Mouse (Mus musculus) CH12F3 (cell line): ENCODE results near the gene Sema6b.
"Not testable (repeated sequence)": the region's sequence is repeated elsewhere in the genome, so short reads cannot be mapped to it uniquely, and the experiment has no call there.

ENCODE experiments used
- in situ Hi-C: fragments of 300-500 bp; cut with MboI; formaldehyde crosslinking; loops from 2 replicates; pipeline ENCODE4 v1.14.3; 2020; ENCODE audit warnings: low sequenced_read_pairs

The Sema6b gene

DNA sequence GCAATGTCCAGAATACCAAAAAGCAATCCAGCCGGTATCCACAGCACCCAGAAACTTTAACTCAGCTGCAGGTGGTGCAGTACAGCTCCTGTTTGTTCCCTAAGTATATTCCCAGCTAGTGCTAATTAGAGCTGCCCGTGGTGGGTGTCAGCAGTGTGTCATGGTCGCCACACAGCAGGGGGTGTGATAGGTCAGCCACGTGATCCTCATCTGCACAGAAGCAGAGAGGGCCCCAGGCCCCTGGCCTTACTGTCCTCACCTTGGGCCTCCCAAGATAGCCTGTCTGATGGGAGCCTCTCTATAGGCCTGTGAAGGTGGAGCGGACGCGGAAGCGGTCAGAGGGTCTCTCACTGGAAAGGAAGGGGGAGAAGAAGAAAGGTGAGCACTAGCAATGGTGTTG is 42.0 kb downstream of the Sema6b start:
- in situ Hi-C loops: no loop called here

- in situ Hi-C loops: no loop called here
Observed at GRCm38 (mm10) chr17:56096883-56097282, 43.3 kb downstream of the Sema6b start.

GRCm38 (mm10) chr17:56092794-56093193 is 47.3 kb downstream of the Sema6b start:
- in situ Hi-C loops: no loop called here

DNA sequence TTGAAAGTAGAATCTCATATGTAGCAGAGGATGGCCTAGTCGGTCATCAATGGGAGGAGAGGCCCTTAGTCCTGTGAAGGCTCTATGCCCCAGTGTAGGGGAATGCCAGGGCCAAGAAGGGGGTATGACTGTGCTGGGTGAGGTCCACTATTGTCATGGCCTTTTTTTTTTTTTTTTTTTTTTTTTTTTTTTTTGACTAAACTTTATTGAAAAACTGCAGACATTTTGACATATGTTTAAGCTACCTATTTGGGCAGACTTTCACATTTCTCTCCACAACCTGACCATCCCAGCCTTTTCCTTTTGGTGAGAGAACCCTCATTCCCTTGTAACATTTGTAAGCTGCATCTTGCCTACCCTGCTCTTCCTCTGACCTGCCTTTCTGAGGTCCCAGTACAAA is 47.8 kb downstream of the Sema6b start:
- in situ Hi-C loops: no loop called here

DNA sequence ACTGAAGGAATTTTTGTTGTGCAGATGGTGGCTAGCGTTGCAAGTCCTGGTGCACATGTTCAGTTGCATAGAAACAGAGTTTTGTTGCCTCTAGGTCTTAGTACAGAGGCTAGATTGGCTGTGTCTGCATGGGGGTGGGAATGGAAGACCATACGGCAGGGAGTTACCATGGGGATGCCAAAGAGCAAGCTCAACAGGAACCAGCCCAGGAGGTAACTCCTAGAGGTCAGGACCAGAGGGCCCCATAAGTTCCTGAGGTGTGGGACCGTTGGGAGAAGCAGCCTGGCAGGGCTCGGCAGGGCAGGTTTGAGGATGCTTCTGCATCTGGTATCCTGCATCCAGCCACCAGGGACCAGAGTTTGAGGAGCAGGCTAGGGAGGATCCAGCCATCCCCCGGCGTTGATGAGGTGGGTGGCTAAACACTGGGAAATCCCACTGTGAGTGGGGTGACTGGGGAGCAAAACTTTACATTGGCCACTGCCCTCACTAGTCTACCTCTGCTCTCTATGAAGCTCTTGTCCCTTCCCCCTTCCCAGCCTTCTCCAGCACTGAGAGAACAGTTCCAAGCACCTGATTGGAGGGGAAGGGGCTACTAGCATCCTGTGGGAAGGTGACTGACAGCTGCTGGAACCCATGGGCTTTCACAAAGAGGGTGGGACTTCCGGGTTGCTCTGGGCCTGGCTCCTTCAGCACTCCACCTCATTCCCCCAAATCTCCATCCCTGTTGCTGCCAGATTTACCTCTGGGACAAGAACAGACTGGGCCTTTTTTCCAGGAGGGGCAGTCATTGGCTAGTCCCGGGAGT is 59.2 kb downstream of the Sema6b start:
- in situ Hi-C loops: no loop called here

DNA sequence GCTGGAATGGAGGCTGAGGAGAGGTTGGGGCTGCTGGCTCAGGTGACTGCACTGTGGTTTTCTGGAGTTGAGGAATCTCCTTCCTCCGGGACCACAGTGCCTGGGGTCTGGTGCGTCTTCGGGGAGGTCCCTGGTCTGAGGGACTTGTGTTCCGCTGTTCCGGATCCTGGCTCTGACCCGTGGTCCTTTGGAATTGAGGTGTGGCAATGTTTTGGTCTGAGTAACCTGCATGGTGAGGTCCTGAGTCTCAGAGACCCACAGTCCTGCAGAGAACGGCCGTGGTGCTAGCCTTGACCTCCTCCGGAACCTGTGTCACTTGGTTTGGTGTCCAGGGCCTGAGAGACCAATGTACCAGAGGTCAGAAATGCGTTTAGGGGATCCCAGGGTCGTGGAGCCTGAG is 60.2 kb downstream of the Sema6b start:
- in situ Hi-C loops: no loop called here

GRCm38 (mm10) chr17:56078880-56079795 is 61.0 kb downstream of the Sema6b start, which contains the start of gene Hdgfl2:
TSS of gene Hdgfl2 (plus strand) at chr17:56079634.
- in situ Hi-C loops: no loop called here

DNA sequence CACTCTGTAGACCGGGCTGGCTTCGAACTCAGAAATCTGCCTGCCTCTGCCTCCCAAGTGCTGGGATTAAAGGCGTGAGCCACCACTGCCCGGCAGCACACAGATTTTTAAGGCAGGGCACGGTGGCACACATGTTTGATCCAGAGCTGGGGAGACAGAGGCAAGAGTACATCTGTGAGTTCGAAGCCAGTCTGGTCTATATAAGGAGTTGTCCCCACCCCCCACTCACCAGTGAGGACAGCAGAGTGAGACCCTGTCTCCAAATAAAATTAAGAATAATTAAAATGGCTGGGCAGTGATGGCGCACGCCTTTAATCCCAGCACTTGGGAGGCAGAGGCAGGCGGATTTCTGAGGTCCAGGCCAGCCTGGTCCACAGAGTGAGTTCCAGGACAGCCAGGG is 61.8 kb downstream of the Sema6b start:
- in situ Hi-C loops: not testable (repeated sequence)

- in situ Hi-C loops: no loop called here
Observed at GRCm38 (mm10) chr17:56077523-56077922, 62.6 kb downstream of the Sema6b start.

DNA sequence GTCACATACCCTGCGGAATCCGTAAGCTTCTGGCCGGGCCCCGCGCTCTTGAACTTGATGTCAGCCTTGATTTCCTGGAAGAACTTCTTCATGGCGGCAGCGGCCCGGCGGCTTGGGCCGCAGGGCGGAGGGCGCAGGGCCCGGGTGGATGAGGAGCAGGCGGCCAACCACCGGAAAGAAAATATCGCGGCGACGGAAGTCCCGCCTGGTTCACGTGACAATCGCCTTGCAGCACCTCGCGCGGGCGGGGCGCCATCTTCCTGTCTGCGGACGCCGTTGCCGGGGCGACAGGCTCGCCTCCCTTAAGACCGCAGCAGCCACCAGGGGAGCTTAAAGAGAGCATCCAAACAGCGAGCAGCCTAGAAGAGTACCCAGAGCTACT is 65.3 kb downstream of the Sema6b start, which contains the start of gene Ubxn6:
Ubxn6 (minus strand) TSS at position 202 of the 382 bp plus-strand sequence.
- in situ Hi-C loops: no loop called here

DNA sequence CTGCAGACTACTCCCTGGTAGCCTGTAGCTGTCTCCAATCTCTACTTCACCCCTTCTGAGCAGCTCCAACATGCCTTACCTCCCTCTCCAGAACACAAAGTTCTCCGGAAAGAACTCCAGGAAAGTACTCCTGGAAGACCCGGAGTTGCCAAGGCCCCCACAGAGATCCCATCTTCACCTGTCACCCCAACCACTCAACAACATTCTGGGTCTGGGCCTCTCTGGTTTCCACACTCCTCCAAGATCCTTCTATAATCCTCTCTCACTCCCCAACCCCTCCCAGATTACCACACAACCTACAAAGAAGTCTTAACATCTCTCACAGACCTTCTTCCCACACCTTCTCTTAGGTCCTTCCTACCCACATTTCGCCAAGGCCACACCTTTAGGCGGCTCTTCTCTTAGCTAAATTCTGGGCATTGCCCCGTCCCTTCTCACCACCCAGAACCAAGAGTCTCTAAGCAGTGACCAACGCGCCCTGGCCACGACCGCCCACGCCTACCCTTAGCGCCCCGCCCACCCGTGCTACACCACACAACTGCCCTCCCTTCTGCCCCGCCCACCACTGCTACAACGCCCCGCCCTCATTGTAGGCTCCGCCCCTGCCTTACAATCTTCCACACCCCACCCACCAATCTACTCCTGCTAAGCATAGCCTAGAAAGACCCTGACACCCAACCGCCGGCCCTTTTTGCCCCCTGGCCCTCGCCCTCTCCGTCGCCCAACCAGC is 65.9 kb downstream of the Sema6b start:
- in situ Hi-C loops: no loop called here
